Mouse (Mus musculus): Measurements from ENCODE around the gene Atp13a2. TPM values are rescaled to one million over a fixed set of nuclear protein-coding genes. Genes with fewer than 3 reads are reported as not detected.
A peak's percentile ranks its signal among the peaks of the same experiment; 100 is the strongest.

The Atp13a2 gene
- 31.1 and 48.9 TPM in 2 replicates for total RNA-seq (2012; rRNA removed)

GRCm38 (mm10) chr4:140986711-140987395 lies at the start of gene Atp13a2:
Atp13a2 (plus strand) TSS chr4:140986873.
- Histone ChIP-seq H3K27ac (ENCODE audit: insufficient read depth, low read depth, low read length, poor library complexity, severe bottlenecking) (no peak within 1 kb of the TSS), H3K4me3 (ENCODE audit: insufficient read depth in 1 of 2, low read depth in 1 of 2, low read length in 2 of 2, poor library complexity in 1 of 2, severe bottlenecking in 1 of 2) (peak within 1 kb of the TSS; percentile 93 to 94), H3K9me3 (ENCODE audit: control insufficient read depth, insufficient read depth, low read depth, low read length) (no peaks in the 10 kb centered on the region), H3K9ac (ENCODE audit: insufficient read depth, low read depth, low read length, poor library complexity, severe bottlenecking) (peak within 1 kb of the TSS; percentile 87), H3K4me1 (ENCODE audit: control insufficient read depth in 2 of 2, insufficient read depth in 2 of 2, low read length in 2 of 2, poor library complexity in 1 of 2) (peaks cover 2 to 13% of the 10 kb centered on the region in 2 experiments; a peak in 3 of 4 replicates), H3K36me3 (ENCODE audit: control insufficient read depth, insufficient read depth, low read length, poor library complexity, severe bottlenecking) (no peaks in the 10 kb centered on the region)
- DNase-seq (ENCODE audit: low read depth, low spot score): peak; percentile 59
- in situ Hi-C loops (cut with MboI; ENCODE audit: low sequenced_read_pairs in 2 of 2, unreplicated experiment in 2 of 2): no loop called here
- peak; percentile 94 for TF ChIP-seq HCFC1 (IDR thresholded peaks at IDR 0.05; ENCODE audit: borderline replicate concordance, insufficient read depth, low read length)
- TF ChIP-seq MAFK (IDR thresholded peaks at IDR 0.05; ENCODE audit: insufficient read depth, low read depth, low read length): no peak

- no peak for DNase-seq (ENCODE audit: low read depth, low spot score)
- in situ Hi-C loops (cut with MboI; ENCODE audit: low sequenced_read_pairs in 2 of 2, unreplicated experiment in 2 of 2): no loop called here
- H3K9ac ChIP-seq (ENCODE audit: insufficient read depth, low read depth, low read length, poor library complexity, severe bottlenecking): no peak overlapping the region
- no peaks in the 10 kb centered on the region for H3K9me3 ChIP-seq (ENCODE audit: control insufficient read depth, insufficient read depth, low read depth, low read length)
- no peak overlapping the region for H3K4me3 ChIP-seq (ENCODE audit: insufficient read depth in 1 of 2, low read depth in 1 of 2, low read length in 2 of 2, poor library complexity in 1 of 2, severe bottlenecking in 1 of 2)
- no peak overlapping the region for H3K27ac ChIP-seq (ENCODE audit: insufficient read depth, low read depth, low read length, poor library complexity, severe bottlenecking)
- H3K36me3 ChIP-seq (ENCODE audit: control insufficient read depth, insufficient read depth, low read length, poor library complexity, severe bottlenecking): no peaks in the 10 kb centered on the region
- peaks cover 2 to 10% of the 10 kb centered on the region in 2 experiments; a peak in 1 of 4 replicates for H3K4me1 ChIP-seq (ENCODE audit: control insufficient read depth in 2 of 2, insufficient read depth in 2 of 2, low read length in 2 of 2, poor library complexity in 1 of 2)
- TF ChIP-seq ZNF384 (IDR thresholded peaks at IDR 0.05; ENCODE audit: low read depth, low read length): no peak
- no peak for TF ChIP-seq CHD2 (IDR thresholded peaks at IDR 0.05; ENCODE audit: low read depth, low read length)
- TF ChIP-seq MAFK (IDR thresholded peaks at IDR 0.05; ENCODE audit: insufficient read depth, low read depth, low read length): no peak
- TF ChIP-seq HCFC1 (IDR thresholded peaks at IDR 0.05; ENCODE audit: borderline replicate concordance, insufficient read depth, low read length): no peak
- TF ChIP-seq ZC3H11A (IDR thresholded peaks at IDR 0.05; ENCODE audit: borderline replicate concordance, low read depth, low read length): no peak
Measured at GRCm38 (mm10) chr4:140944356-140944755, 42.3 kb upstream of the Atp13a2 start.

GRCm38 (mm10) chr4:140944961-140945442 lies 41.7 kb upstream of the Atp13a2 start:
- H3K36me3 ChIP-seq (ENCODE audit: control insufficient read depth, insufficient read depth, low read length, poor library complexity, severe bottlenecking): no peaks in the 10 kb centered on the region
- no peak overlapping the region for H3K4me3 ChIP-seq (ENCODE audit: insufficient read depth in 1 of 2, low read depth in 1 of 2, low read length in 2 of 2, poor library complexity in 1 of 2, severe bottlenecking in 1 of 2)
- H3K9ac ChIP-seq (ENCODE audit: insufficient read depth, low read depth, low read length, poor library complexity, severe bottlenecking): no peak overlapping the region
- H3K4me1 ChIP-seq (ENCODE audit: control insufficient read depth in 2 of 2, insufficient read depth in 2 of 2, low read length in 2 of 2, poor library complexity in 1 of 2): peaks cover 2 to 10% of the 10 kb centered on the region in 2 experiments; a peak in 1 of 4 replicates
- DNase-seq (ENCODE audit: low read depth, low spot score): no peak
- in situ Hi-C loops (cut with MboI; ENCODE audit: low sequenced_read_pairs in 2 of 2, unreplicated experiment in 2 of 2): no loop called here
- TF ChIP-seq ZNF384 (IDR thresholded peaks at IDR 0.05; ENCODE audit: low read depth, low read length) (no peak), ZC3H11A (IDR thresholded peaks at IDR 0.05; ENCODE audit: borderline replicate concordance, low read depth, low read length) (no peak), HCFC1 (IDR thresholded peaks at IDR 0.05; ENCODE audit: borderline replicate concordance, insufficient read depth, low read length) (no peak), CHD2 (IDR thresholded peaks at IDR 0.05; ENCODE audit: low read depth, low read length) (no peak)
- no peaks in the 10 kb centered on the region for H3K9me3 ChIP-seq (ENCODE audit: control insufficient read depth, insufficient read depth, low read depth, low read length)
- no peak overlapping the region for H3K27ac ChIP-seq (ENCODE audit: insufficient read depth, low read depth, low read length, poor library complexity, severe bottlenecking)

GRCm38 (mm10) chr4:140945571-140945970 lies 41.1 kb upstream of the Atp13a2 start:
- no peak for DNase-seq (ENCODE audit: low read depth, low spot score)
- Histone ChIP-seq H3K4me3 (ENCODE audit: insufficient read depth in 1 of 2, low read depth in 1 of 2, low read length in 2 of 2, poor library complexity in 1 of 2, severe bottlenecking in 1 of 2) (no peak overlapping the region), H3K27ac (ENCODE audit: insufficient read depth, low read depth, low read length, poor library complexity, severe bottlenecking) (no peak overlapping the region), H3K9ac (ENCODE audit: insufficient read depth, low read depth, low read length, poor library complexity, severe bottlenecking) (no peak overlapping the region), H3K4me1 (ENCODE audit: control insufficient read depth in 2 of 2, insufficient read depth in 2 of 2, low read length in 2 of 2, poor library complexity in 1 of 2) (peaks cover 2 to 10% of the 10 kb centered on the region in 2 experiments; a peak in 1 of 4 replicates), H3K9me3 (ENCODE audit: control insufficient read depth, insufficient read depth, low read depth, low read length) (no peaks in the 10 kb centered on the region), H3K36me3 (ENCODE audit: control insufficient read depth, insufficient read depth, low read length, poor library complexity, severe bottlenecking) (no peaks in the 10 kb centered on the region)
- in situ Hi-C loops (cut with MboI; ENCODE audit: low sequenced_read_pairs in 2 of 2, unreplicated experiment in 2 of 2): no loop called here
- no peak for TF ChIP-seq ZNF384 (IDR thresholded peaks at IDR 0.05; ENCODE audit: low read depth, low read length)
- no peak for TF ChIP-seq CHD2 (IDR thresholded peaks at IDR 0.05; ENCODE audit: low read depth, low read length)
- no peak for TF ChIP-seq MAFK (IDR thresholded peaks at IDR 0.05; ENCODE audit: insufficient read depth, low read depth, low read length)
- TF ChIP-seq HCFC1 (IDR thresholded peaks at IDR 0.05; ENCODE audit: borderline replicate concordance, insufficient read depth, low read length): no peak
- no peak for TF ChIP-seq ZC3H11A (IDR thresholded peaks at IDR 0.05; ENCODE audit: borderline replicate concordance, low read depth, low read length)
